Mouse (Mus musculus) Patski (cell line): ENCODE data around the gene Calml4. TPM values are rescaled to one million over a fixed set of nuclear protein-coding genes. Genes with fewer than 3 reads are reported as not detected.
A peak's percentile ranks its signal among the peaks of the same experiment; 100 is the strongest.

Source experiments
- ATAC-seq: fragments of 100-300 bp; one replicate; pipeline ENCODE4 v1.8.0; 2021
- CTCF ChIA-PET: fragments of 350-600 bp; sonication (Branson Sonifier 250); formaldehyde crosslinking; loops from one replicate; lab custom pipeline; 2022; ENCODE audit warnings: inconsistent platforms; lab: Charles Lee
- POLR2A ChIA-PET: fragments of 350-600 bp; sonication (Branson Sonifier 250); formaldehyde crosslinking; loops from one replicate; lab custom pipeline; 2022; ENCODE audit warnings: antibody characterized with exemption, inconsistent platforms; lab: Charles Lee
- DNase-seq: peaks from one replicate; pipeline ENCODE4 v3.0.0-alpha.2; 2011; ENCODE audit warnings: low read depth, low spot score
- H3K27me3 ChIP-seq: fragments of 371-371 bp; one replicate; pipeline ENCODE4 v1.5.1; 2021
- CTCF ChIP-seq: fragments of 100-300 bp; IDR thresholded peaks from one replicate; pipeline ENCODE4 v1.5.1; 2021
- in situ Hi-C: fragments of 300-500 bp; cut with MboI; formaldehyde crosslinking; loops from 3 replicates; pipeline ENCODE4 v1.11.1; 2018; ENCODE audit warnings: low pct_unique_long_range_greater_than_20kb, mixed read lengths
- polyA plus RNA-seq: library from polyadenylated mRNA; unstranded; gene quantifications from one replicate; pipeline ENCODE4 v1.2.3, GENCODE M21; 2021

Gene Calml4
- polyA plus RNA-seq, 1 experiment from 2014 or later, result 5.2 TPM

GRCm38 (mm10) chr9:62834906-62835305, 23.0 kb upstream of the Calml4 start:
- no peaks in the 10 kb centered on the region for H3K27me3 ChIP-seq
- in situ Hi-C loops, result no loop called here
- DNase-seq (no peak), ATAC-seq (no peak)
- ChIA-PET CTCF (no interaction called here), POLR2A (no interaction called here)
- TF ChIP-seq CTCF, result no peak

GRCm38 (mm10) chr9:62835705-62836446, 22.0 kb upstream of the Calml4 start:
- DNase-seq, result no peak
- in situ Hi-C loops, result no loop called here
- no peaks in the 10 kb centered on the region for H3K27me3 ChIP-seq
- ChIA-PET POLR2A (no interaction called here), CTCF (interaction anchor here (1.7 to 1.8 kb wide), 2 partner anchors 10 to 11 kb away, joined by 4 to 7 read pairs; no protein-coding TSS in a partner anchor)
- no peak for ATAC-seq
- no peak for TF ChIP-seq CTCF

- ChIA-PET POLR2A (no interaction called here), CTCF (interaction anchor here (1.4 to 1.8 kb wide), 3 partner anchors 9 to 55 kb away, joined by 3 to 7 read pairs (median 4); no protein-coding TSS in a partner anchor)
- TF ChIP-seq CTCF, result no peak
- no peaks in the 10 kb centered on the region for H3K27me3 ChIP-seq
- DNase-seq (no peak), ATAC-seq (no peak)
- in situ Hi-C loops, result no loop called here
Observed at GRCm38 (mm10) chr9:62837611-62838010, 20.3 kb upstream of the Calml4 start.

- no peaks in the 10 kb centered on the region for H3K27me3 ChIP-seq
- CTCF ChIA-PET, result interaction anchor here (1.2 to 1.6 kb wide), 3 partner anchors 10 to 56 kb away, joined by 3 to 5 read pairs (median 4); no protein-coding TSS in a partner anchor
- in situ Hi-C loops, result no loop called here
- DNase-seq (no peak), ATAC-seq (peak; percentile 19)
- POLR2A ChIA-PET, result no interaction called here
- TF ChIP-seq CTCF, result no peak
Observed at GRCm38 (mm10) chr9:62838146-62838505, 19.8 kb upstream of the Calml4 start.

GRCm38 (mm10) chr9:62838506-62839171, 19.2 kb upstream of the Calml4 start, which contains the start of gene Cln6:
TSS of gene Cln6 (plus strand) at chr9:62838785.
- TF ChIP-seq CTCF, result no peak
- DNase-seq (no peak), ATAC-seq (peak; percentile 74)
- no peaks in the 10 kb centered on the region for H3K27me3 ChIP-seq
- ChIA-PET CTCF (interaction anchor here (1.2 to 1.6 kb wide), 3 partner anchors 9 to 56 kb away, joined by 3 to 5 read pairs (median 4); no protein-coding TSS in a partner anchor), POLR2A (interaction anchor here (0.5 kb wide), 1 partner anchor 50 kb away, joined by 3 read pairs; no protein-coding TSS in a partner anchor)
- in situ Hi-C loops, result no loop called here

GRCm38 (mm10) chr9:62839172-62839770, 18.6 kb upstream of the Calml4 start:
- DNase-seq (no peak), ATAC-seq (no peak)
- ChIA-PET POLR2A (interaction anchor here (0.5 kb wide), 1 partner anchor 50 kb away, joined by 3 read pairs; no protein-coding TSS in a partner anchor), CTCF (interaction anchor here (1.2 to 1.6 kb wide), 2 partner anchors 9 to 57 kb away, joined by 3 to 5 read pairs; no protein-coding TSS in a partner anchor)
- no peak for TF ChIP-seq CTCF
- in situ Hi-C loops, result no loop called here
- H3K27me3 ChIP-seq, result no peaks in the 10 kb centered on the region

GRCm38 (mm10) chr9:62843356-62844024, 14.4 kb upstream of the Calml4 start:
- no peak for TF ChIP-seq CTCF
- ATAC-seq, result no peak
- POLR2A ChIA-PET, result no interaction called here

GRCm38 (mm10) chr9:62844461-62844860, 13.4 kb upstream of the Calml4 start:
- in situ Hi-C loops, result no loop called here
- no peak for DNase-seq
- POLR2A ChIA-PET, result no interaction called here
- CTCF ChIA-PET, result interaction anchor here (0.9 kb wide), 1 partner anchor 280 kb away, joined by 3 read pairs; no protein-coding TSS in a partner anchor
- H3K27me3 ChIP-seq, result no peaks in the 10 kb centered on the region
- ATAC-seq, result no peak
- TF ChIP-seq CTCF, result no peak

More at GRCm38 (mm10) chr9:62843356-62844024, 14.4 kb upstream of the Calml4 start:
- no peaks in the 10 kb centered on the region for H3K27me3 ChIP-seq
- no peak for DNase-seq
- in situ Hi-C loops, result no loop called here
- CTCF ChIA-PET, result no interaction called here

GRCm38 (mm10) chr9:62847694-62848093, 10.2 kb upstream of the Calml4 start:
- peak; percentile 62 for ATAC-seq
- POLR2A ChIA-PET, result no interaction called here
- CTCF ChIA-PET, result interaction anchor here (0.6 to 2.6 kb wide), 11 partner anchors 8 to 276 kb away, joined by 3 to 25 read pairs (median 4); partner anchors contain the start of genes Calml4 and Cln6

More at GRCm38 (mm10) chr9:62847694-62848093, 10.2 kb upstream of the Calml4 start:
- in situ Hi-C loops, result loop anchor here (5.0 kb wide), 1 partner anchor 280 kb away; no protein-coding TSS in a partner anchor
- DNase-seq, result no peak
- no peaks in the 10 kb centered on the region for H3K27me3 ChIP-seq
- TF ChIP-seq CTCF, result peak; percentile 96
